In genomic region chr1:92521376-92521775, GRCm38 (mm10) we compare ENCODE assay signal across 10 mouse cellular contexts. TPM values are rescaled to one million over a fixed set of nuclear protein-coding genes. Genes with fewer than 3 reads are reported as not detected.
DNase-seq lines count a peak whose midpoint lies in the region; ATAC-seq and TF ChIP-seq lines count a peak whose summit lies in the region.
"Had no signal": no experiment of that assay in that cellular context is flagged by ENCODE, and none has a peak within 500 bp of the region (broad histone marks: within the 10 kb centered on the region; RNA-seq: fewer than 3 reads in every experiment).

No protein-coding gene starts in this region.

- no peak for ATAC-seq in CD4-positive, CD25-positive, alpha-beta regulatory T cell, adult 4 months
- peak; percentile 32; the same call in 1 of the 2 replicates for ATAC-seq in kidney, embryonic 14.5 days (ENCODE audit: low FRiP score, low TSS enrichment)

- peak; percentile 3 for DNase-seq in CD4-positive, CD25-positive, alpha-beta regulatory T cell, adult 2 months (ENCODE audit: low read depth, low spot score)
- peak; percentile 2 for DNase-seq in thymus, postnatal 0 days (ENCODE audit: low spot score)
- no peak for DNase-seq in thymus, postnatal 14 days
- peak; percentile 47 for DNase-seq in embryo, embryonic 11.5 days (ENCODE audit: low read depth, low spot score)
- peak; percentile 11 for DNase-seq in lung, postnatal 36 days

- H3K4me1 ChIP-seq in kidney, embryonic 14.5 days (ENCODE audit: control insufficient read depth, insufficient read depth, low read length) = no peaks in the 10 kb centered on the region
- no peaks in the 10 kb centered on the region for H3K4me1 ChIP-seq in small intestine, adult 2 months (ENCODE audit: control insufficient read depth, insufficient read depth, insufficient read length, low read length)

- no peak overlapping the region for H3K4me2 ChIP-seq in kidney, embryonic 14.5 days (replicated peaks; ENCODE audit: low read depth, low read length)

- no peak overlapping the region for H3K9ac ChIP-seq in kidney, embryonic 14.5 days (ENCODE audit: low read depth, low read length)

- 20% methylated on average over 10 of the region's 10 CpGs for WGBS in kidney, embryonic 14.5 days
- WGBS in small intestine, adult 2 months = 20% methylated on average over 10 of the region's 10 CpGs

- H3K27ac ChIP-seq in kidney, embryonic 14.5 days (ENCODE audit: low read depth, low read length) = no peak overlapping the region
- H3K27ac ChIP-seq in small intestine, adult 2 months (ENCODE audit: insufficient read depth, low read depth, low read length) = no peak overlapping the region

- H3K9me3 ChIP-seq in kidney, embryonic 14.5 days (ENCODE audit: control insufficient read depth, low read length) = no peaks in the 10 kb centered on the region

- no peak for TF ChIP-seq POLR2A in small intestine, adult 2 months (IDR thresholded peaks at IDR 0.05; ENCODE audit: low read depth, low read length)

- TF ChIP-seq CTCF in small intestine, adult 2 months (IDR thresholded peaks at IDR 0.05; ENCODE audit: extremely low read depth, insufficient read length, insufficient replicate concordance, low read depth, low read length) = peak; percentile 54; the same call in 1 of the 2 replicates

- H3K27me3 ChIP-seq in kidney, embryonic 14.5 days (ENCODE audit: control insufficient read depth, insufficient read depth, low read length) = no peaks in the 10 kb centered on the region
- H3K27me3 ChIP-seq in small intestine, adult 2 months (ENCODE audit: control insufficient read depth, insufficient read depth, low read length) = no peaks in the 10 kb centered on the region

- H3K4me3 ChIP-seq in kidney, embryonic 14.5 days (ENCODE audit: low read length) = no peak overlapping the region
- H3K4me3 ChIP-seq in small intestine, adult 2 months (ENCODE audit: low read depth, low read length) = no peak overlapping the region

- H3K36me3 ChIP-seq in kidney, embryonic 14.5 days (ENCODE audit: control insufficient read depth, insufficient read depth, low read length) = no peaks in the 10 kb centered on the region
- no peaks in the 10 kb centered on the region for H3K36me3 ChIP-seq in small intestine, adult 2 months (ENCODE audit: control insufficient read depth, insufficient read depth, low read length)

RNA-seq across cellular contexts. Expression of gene Olfr1414, which starts 2.9 kb away (rescaled TPM):
- not detected for polyA plus RNA-seq in CD4-positive, CD25-positive, alpha-beta regulatory T cell, adult 4 months (2017; shearing (Covaris generic))
- not detected in 2 replicates for polyA plus RNA-seq in thymus, postnatal 0 days (2015; fragmentation: Nextera tagmentation; extraction: Ambion mirVana)
- not detected in 2 replicates for polyA plus RNA-seq in kidney, embryonic 14.5 days (2014; fragmentation: Nextera tagmentation; extraction: Ambion mirVana)
- not detected in 2 replicates for polyA plus RNA-seq in small intestine, adult 2 months (2012; rRNA removed)
- polyA plus RNA-seq: C2C12; spleen, adult 2 months had no signal

RNA-seq across cellular contexts. Expression of gene Olfr1415, which starts 25.5 kb away (rescaled TPM):
- not detected for polyA plus RNA-seq in CD4-positive, CD25-positive, alpha-beta regulatory T cell, adult 4 months (2017; shearing (Covaris generic))
- polyA plus RNA-seq in thymus, postnatal 0 days (2015; fragmentation: Nextera tagmentation; extraction: Ambion mirVana) = not detected in 2 replicates
- polyA plus RNA-seq in kidney, embryonic 14.5 days (2014; fragmentation: Nextera tagmentation; extraction: Ambion mirVana) = not detected in 2 replicates
- not detected in 2 replicates for polyA plus RNA-seq in small intestine, adult 2 months (2012; rRNA removed)
- polyA plus RNA-seq: C2C12; spleen, adult 2 months had no signal

RNA-seq across cellular contexts. Expression of gene Olfr1416, which starts 36.5 kb away (rescaled TPM):
- polyA plus RNA-seq in CD4-positive, CD25-positive, alpha-beta regulatory T cell, adult 4 months (2017; shearing (Covaris generic)) = not detected
- polyA plus RNA-seq in thymus, postnatal 0 days (2015; fragmentation: Nextera tagmentation; extraction: Ambion mirVana) = not detected in 2 replicates
- not detected in 2 replicates for polyA plus RNA-seq in kidney, embryonic 14.5 days (2014; fragmentation: Nextera tagmentation; extraction: Ambion mirVana)
- not detected in 2 replicates for polyA plus RNA-seq in small intestine, adult 2 months (2012; rRNA removed)
- polyA plus RNA-seq: C2C12; spleen, adult 2 months had no signal

RNA-seq across cellular contexts. Expression of gene Ndufa10, which starts 47.7 kb away (rescaled TPM):
- polyA plus RNA-seq in CD4-positive, CD25-positive, alpha-beta regulatory T cell, adult 4 months (2017; shearing (Covaris generic)) = 100 to 1,000 TPM; 174 to 195 TPM
- 233 and 235 TPM in 2 replicates for polyA plus RNA-seq in thymus, postnatal 0 days (2015; fragmentation: Nextera tagmentation; extraction: Ambion mirVana)
- polyA plus RNA-seq in kidney, embryonic 14.5 days (2014; fragmentation: Nextera tagmentation; extraction: Ambion mirVana) = 314 and 335 TPM in 2 replicates
- 67.2 and 104 TPM in 2 replicates for polyA plus RNA-seq in small intestine, adult 2 months (2012; rRNA removed)

RNA-seq across cellular contexts. Expression of gene Olfr1413, which starts 49.7 kb away (rescaled TPM):
- not detected for polyA plus RNA-seq in CD4-positive, CD25-positive, alpha-beta regulatory T cell, adult 4 months (2017; shearing (Covaris generic))
- polyA plus RNA-seq in thymus, postnatal 0 days (2015; fragmentation: Nextera tagmentation; extraction: Ambion mirVana) = not detected in 2 replicates
- not detected in 2 replicates for polyA plus RNA-seq in kidney, embryonic 14.5 days (2014; fragmentation: Nextera tagmentation; extraction: Ambion mirVana)
- polyA plus RNA-seq in small intestine, adult 2 months (2012; rRNA removed) = not detected in 2 replicates
- polyA plus RNA-seq: C2C12; spleen, adult 2 months had no signal
